Mouse (Mus musculus): ENCODE measurements around the gene Add3.

The Add3 gene

DNA sequence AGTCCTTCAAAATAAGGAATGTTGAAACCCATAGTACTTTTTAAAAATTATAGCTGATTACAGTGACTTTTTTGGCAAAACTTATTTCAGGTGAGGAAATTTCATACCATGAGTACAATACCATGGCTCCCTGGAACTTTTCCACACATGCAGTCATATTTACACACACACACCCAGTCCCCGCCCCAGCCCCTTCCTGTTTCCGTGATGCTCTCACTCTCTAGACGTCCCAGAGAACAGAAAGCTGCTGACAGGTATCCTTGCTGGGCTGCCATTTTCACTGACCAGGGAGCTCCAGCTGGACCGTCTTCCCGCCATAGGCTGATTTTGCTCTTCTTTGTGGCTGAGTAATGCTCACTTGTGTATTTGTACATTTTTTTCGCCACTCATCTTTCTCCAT lies 101.6 kb downstream of the Add3 start:
- DNase-seq (ENCODE audit: low spot score) = no peak

DNA sequence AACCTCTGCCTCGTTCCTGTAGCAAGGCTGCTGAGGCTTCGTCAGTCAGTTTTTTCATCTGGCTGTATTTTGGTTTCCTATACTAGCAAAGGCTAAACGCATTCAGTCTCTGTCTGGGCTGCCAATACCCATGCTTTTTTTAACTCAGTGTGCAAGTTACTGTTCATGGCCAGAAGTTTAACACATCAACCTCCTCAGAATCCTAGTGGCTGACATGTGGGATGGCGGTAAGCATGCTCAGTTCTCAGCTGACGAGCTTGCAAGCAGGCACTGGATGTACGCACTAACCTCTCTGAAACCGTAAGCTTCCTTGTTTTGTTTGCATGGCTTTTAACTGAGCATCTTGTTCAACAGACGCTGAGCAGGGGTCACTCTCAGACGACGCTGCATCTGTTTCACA lies 103.7 kb downstream of the Add3 start:
- no peak for DNase-seq (ENCODE audit: low spot score)

DNA sequence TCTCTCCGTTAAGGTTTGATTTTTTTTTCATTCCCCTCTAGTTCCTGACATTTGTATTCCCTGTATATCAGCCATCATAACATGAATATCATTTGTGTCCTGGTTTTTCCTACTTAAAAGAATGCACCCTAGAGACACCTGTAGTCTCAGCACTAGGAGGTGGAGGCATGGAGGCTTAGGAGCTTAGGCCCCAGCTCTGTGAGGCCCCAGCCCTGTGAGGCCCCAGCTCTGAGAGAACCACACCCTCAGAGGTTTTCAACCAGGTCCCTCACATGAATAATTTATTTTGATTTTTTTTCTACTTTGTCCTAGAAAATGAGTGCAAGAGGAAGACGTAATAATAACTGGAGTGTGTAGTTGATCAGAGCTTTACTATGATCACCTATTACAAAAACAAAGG lies 107.3 kb downstream of the Add3 start:
- DNase-seq (ENCODE audit: low spot score) = no peak

DNA sequence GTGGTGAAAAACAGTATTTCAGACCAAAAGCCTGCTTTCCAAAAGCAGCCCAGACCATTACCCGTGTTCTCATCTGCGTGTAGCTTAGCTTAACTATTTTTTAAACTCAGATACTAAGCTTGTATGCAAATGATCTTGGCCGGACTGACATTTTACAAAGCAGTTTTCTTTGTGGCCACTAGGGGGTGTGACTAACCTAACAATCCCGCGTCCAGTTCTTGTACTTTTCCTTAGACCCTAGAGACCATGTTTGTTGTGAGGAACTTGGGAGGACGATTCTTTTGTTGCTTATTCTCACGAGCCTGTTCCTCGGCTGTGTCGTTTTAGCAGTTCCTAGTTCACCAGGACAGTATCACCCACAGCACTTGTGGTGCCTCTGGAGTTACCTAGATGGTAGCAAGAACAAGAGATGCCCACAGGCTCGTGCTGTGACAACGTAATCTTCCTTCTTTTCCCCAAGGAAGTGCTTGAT lies 107.8 kb downstream of the Add3 start:
- DNase-seq (ENCODE audit: low spot score) = no peak

DNA sequence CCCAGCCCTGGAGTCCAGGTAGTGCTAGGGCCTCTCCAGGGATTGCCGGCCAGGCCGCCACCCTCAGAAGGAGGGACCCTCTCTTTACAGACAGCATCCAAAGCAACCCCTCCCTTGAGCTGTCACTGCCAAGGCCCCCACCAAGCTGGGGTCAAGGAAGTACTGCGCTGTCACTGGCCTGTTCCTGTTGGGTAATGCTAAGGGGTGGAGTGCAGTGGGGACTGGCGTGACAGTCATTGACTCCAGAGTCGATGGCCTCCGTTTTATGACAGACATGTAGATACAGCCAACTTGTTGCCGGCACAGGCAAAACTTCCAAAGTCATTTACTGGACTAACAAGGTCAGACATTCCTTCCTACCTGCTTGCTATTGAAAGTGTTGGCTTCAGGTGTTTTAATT lies 110.8 kb downstream of the Add3 start:
- no peak for DNase-seq (ENCODE audit: low spot score)

DNA sequence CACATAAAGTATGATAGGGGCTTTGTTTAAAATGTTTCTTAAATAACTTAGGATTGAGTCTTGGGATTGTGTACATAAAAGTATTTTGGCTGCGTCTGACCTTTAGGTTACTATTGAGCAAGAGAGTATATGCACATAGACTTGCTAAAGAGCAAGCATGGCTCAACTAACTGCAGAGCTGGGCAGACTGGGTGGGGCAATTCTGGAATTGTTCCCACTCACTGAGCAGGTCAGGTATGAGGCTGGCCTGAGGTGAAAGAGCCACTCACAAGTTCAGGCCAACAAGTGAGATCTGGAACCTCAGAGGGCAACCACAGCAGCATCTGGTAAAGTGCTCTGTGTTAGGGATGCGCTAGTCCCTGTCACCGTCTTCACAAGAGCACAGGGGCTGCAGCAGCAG lies 111.4 kb downstream of the Add3 start:
- no peak for DNase-seq (ENCODE audit: low spot score)

DNA sequence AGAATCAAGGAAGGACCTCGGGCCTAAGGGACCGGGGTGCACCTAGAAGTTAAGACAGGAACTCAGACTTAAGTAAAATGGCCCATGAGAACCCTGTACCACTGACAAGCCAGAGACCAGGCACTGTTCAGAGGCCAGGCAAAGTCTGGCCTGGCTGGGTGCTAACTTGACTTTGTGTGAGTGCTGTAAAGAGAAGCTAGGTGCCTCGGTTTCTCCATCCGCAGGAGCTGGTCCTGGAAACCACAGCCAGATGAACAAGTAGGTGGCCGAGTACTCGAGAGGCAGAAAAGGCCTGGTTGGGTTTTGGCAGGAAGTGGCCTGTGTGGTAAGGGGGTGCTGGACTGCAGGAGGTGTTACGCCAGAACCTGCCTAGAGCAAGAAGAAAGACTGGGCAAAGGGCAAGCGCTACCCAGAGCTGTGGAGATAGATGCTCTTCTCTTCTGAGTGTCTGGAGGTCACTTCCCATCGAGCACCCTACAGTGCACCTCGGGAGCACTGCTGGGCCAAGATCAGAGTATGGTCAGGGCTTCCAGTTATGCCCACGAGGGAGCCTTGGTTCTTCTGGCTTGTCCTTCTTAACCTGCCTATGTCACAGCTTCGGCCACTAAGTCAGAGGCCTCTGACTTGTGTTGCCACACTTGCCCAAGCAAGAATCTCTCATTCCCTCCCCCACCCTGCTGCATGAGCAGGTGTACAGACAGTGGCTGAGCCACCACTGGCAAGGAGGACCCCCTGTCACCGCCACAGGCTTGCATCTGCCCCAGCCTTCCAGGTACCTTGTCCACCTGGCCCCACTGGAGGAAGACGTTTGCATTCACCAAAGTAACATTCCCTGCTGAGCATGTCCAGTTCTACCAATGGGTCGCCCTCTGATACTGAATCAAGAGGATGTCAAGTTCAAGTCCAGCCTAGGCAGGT lies 112.1 kb downstream of the Add3 start:
- DNase-seq (ENCODE audit: low spot score) = no peak

DNA sequence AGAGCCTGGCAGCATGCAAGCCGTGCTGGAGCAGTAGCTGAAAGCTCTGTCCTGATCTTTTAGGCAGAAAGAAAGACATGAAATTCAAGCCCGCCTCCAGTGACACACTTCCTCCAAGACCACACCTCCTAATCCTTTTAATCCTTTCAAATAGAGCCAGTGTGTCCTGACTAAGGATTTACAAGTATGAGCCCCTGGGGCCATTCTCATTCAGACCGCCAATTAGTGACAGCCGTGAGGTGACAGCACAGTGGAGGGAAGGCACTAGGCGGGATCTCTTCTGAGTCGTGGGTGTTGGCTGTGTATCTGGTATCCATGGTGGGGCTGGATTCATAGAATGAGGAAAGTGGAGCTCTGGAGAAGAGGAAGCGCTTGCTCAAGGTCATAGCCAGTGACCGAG lies 116.1 kb downstream of the Add3 start:
- no peak for DNase-seq (ENCODE audit: low spot score)

DNA sequence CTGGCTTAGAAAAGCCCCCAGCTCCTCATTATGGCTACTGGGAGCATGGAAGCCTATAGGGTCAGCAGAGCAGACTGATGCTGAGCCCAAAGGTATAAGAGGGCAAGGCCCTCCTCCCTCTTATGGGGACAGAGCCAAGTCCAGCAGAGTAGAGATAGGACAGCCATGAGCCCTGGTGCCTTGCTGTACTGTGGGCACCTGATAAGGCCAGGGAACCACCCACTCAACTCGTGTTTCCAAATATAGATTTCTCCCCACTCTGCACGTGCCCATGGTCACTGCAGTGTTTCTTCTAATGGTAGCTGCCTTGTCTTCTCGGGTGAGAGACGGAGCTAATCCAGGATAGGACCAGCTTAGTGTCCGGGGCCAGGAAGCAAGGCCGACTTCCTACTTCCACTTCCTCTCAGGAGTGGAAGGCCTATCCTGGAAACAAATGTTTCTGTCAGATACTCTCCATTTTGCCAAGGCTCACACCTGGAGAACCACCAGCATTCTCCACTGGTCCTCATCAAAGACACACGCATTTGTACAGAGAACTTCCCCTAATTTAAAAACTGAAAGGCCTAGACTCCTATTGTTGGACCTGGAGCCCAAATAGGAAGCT lies 116.8 kb downstream of the Add3 start:
- no peak for DNase-seq (ENCODE audit: low spot score)

DNA sequence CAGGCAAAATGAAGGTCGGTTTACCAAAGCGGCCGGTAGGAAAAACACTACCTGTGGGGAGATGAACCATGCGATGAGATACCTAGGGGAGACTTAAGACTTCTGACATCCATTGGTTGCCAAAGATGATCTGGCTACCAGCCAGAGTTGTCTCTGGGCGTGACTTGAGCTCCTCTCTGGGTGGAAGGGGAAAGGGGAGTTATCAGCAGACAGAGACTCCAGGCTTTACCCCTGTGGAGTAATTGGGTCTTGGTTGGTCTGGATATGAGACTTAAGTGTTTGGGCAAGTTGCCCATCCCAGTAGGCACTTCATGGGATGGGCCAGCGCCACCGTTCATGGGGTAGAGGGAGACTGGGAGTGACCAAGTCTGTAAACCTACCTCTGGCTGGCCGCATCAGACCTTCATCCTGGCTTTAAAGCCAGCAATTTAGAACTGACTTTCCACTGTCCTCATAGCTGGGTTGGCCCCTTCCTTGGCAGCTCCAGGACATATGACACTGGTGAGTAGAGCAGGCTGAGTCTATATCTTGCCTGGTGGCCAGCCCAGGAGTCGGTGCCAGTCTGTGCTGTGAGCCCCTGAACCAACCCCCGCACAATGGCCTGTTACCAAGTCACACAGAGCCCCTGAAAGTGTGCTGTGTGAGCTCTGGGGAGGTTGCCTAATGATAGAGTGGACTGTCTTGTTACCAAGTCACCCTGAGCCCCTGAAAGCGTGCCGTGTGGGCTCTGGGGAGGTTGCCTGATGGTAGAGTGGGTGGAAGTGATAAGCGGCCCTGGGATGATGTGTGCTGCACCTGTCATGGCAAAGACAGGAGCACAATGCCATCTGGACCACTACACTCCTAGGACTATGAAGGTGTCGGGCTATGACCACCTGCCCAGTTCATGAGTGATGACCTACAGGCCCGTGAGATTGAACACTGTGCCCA lies 117.7 kb downstream of the Add3 start:
- DNase-seq (ENCODE audit: low spot score) = no peak

DNA sequence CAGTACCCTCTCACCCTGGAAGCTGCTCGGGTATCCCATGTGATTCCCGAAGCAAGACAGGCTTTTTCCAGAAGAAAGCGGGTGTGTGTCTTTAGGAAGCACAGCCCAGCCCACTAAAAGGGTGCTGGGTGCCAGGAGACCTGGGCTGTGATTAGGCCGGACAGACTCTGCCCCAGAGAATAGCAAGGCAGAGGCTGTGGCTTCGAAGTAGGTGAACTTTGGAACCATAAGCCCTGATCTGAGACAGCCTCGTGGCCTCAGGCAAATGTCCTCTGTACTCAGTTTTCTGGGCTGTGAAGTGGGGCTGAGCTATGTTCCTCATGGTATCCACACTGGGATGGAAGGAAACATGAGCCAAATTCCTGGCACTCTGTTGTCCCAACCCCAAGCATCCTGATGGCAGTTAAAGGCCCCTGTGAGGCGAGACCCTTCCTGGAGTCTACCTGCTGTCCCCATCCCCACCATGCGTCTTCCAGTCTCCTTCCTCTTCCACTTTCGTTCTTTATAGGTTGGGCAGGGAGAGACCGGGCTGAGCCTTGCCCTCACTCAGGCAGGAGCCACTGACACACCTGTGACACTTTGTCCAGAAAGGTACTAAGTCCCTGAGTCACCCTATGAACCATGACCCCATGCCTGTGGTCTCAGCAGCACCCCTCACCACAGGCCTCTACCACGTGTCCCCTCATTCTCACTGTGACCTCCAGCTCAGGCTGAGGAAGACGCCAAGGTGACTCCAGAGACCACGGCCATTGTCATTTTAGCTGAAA lies 118.7 kb downstream of the Add3 start:
- no peak for DNase-seq (ENCODE audit: low spot score)

DNA sequence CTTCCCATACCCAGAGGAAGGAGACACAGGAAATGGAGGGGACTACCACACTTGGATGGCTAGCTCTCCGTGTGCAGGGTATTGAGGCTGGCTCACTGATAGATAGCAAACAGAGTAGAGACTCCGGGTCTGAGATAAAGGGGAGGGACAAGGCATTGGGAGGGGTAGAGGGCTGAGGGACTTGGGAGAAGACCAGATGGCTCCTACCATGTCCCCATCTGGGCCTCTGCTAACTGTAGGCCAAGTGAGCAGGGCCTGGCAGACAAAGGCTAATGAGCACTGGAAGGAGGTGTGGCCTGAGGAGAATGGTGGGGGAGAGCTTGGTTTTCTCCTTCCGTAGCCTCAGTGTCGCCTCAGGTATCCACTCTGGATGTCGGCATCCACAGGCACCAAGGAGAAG lies 119.3 kb downstream of the Add3 start:
- DNase-seq (ENCODE audit: low spot score) = no peak

DNA sequence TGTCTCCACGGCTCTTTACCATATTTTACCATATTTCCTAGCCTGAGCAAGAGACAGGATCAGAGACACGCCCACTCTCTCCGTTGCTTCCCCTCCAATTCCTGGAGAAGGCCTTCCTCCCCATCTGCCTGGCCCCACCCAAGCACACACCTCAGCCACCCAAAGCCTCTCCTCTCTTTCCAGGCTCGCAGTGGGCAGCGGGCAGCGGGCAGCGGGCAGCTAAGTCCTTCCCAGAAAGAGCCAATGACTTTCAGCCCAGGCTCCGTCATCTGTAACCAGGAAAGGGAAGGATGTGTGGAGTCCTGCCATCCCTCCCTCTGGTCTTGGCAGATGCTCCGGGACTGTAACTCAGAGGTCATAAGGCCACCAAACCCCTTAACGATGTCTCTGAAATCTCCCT lies 120.0 kb downstream of the Add3 start:
- DNase-seq (ENCODE audit: low spot score) = no peak

DNA sequence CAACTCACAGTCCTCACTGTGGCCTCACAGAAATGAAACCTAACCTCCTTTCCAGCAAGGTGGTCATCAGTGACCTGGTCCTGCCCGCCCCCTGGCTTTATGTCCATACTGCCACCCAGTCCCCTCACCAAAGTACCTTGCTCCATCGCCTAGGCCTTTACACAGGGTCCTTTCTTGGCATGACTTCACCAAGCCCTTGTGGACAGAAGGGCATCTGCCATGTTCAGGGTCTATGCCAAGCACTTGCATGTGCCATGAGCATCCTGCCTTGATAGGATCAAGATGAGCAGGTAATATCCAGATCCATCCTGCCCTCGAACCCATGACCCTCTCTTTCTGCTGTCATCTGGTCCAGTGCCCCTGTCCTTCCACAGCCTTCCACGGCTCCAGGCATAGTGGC lies 120.6 kb downstream of the Add3 start:
- DNase-seq (ENCODE audit: low spot score) = no peak

DNA sequence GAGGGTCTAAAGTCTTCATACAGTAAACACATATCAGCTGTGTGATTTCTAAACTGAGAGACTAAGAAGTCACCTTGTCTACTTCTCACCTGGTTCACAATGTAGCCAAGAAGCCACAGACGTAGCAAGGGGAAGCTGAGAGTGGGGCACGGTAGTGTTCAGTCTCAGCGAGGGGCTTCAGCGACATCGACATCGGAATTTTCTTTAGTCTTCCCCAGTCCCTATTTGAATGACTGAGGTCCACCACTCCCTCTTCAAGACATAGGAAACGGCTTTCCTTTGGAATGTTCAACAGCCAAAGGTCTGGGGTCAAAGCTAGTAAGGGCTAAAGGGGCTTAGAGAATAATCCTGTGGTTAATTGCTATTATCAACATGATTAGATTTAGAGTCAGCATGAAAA lies 121.8 kb downstream of the Add3 start:
- no peak for DNase-seq (ENCODE audit: low spot score)

DNA sequence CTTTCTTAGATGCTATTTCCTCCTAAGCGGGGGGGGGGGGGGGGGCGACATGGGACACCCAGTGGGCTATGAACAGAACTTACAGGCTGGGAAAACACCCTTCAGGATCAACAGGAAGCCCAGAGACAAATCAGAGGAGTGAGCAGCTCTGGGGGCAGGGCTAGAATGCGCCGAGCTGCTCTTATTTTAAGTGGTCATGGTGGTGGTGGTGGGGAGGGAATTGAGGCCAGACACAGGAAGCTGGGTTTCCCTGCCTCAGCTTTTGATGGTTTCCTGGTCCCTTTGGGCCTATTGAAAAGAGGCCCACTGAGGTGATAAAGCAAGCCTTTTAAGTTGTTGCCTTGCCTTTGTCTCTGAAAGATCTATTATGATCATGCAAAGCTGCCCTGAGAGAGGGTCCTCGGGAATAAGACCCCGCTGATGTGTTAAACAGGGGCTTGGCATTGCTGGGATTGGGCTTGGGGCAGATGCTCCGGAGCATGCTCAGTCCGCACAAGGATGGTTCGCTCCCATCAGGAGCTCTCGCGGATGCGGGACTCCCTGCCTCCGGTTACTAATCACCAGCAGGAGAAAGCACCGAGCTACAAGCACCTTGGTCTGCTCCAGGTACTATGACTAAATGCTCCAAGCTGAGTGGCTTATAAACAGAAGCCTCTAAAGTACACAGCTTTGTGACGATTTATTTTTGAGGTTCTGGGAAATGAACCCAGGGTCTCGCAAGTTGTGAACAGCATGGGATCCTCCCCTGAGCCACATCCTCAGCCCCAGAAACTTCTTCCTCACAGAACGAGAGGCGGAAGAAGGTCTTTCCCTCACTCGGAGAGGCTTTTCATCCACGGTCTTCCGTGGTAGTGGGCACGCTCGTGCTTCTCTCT lies 123.9 kb downstream of the Add3 start:
- DNase-seq (ENCODE audit: low spot score) = no peak

DNA sequence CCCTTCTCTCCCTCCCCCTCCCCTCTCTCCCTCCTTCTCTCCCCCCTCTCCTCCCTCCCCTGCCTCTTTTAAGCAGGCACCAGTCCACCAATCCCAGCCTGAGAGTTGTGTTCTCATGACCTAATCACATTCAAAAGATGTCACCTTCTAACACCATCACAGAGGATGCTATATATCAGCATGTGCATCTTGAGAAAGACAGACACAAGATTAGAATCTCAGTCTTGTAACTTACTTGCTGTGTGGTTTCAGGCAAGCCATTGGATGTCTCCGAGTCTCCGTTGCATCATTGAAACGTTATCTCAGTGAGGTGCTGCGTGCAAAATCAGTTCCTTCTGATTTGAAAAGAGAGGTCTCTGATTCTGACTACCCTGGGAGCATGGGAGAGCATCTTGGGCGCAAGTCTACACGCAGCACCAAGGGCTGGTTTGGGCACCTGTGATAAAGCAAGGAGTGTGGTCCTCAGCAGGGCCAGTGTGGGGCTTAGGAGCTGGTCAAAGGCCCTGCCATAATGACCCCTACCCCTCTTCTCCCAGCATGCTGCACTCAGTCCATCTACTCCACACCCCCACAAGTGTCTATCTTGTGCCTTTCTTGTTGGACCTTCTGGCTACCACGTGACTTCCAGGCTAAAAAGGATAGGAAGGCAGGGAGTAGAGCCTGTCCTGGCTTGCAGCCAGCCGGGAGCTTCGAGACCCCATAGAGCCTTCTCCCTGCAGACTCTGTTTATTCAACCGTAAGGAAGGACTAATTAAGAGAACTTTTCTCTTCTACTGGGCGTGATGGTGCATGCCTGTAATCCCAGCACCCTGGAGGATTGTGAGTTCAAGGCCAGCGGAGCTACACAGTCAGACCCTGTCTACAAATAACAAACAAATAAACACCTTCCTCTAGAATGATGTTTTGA lies 124.8 kb downstream of the Add3 start:
- no peak for DNase-seq (ENCODE audit: low spot score)

DNA sequence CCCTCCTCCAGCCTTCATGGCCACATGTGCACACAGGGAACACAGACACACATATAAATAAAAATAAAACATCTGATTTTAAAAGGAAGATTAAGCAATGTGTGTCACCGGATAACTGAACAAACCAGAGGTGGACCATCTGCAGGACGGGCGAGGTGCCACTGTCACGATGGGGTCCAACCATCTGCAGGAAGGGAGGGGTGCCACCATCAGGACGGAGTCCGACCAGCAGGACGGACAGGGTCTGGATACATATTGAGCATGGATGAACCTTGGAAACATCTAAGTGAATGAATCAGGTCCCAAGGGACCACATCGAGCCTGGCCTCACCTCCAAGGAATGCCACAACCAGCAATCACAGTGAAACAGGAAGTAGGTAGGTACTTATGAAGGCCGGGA lies 127.1 kb downstream of the Add3 start:
- no peak for DNase-seq (ENCODE audit: low spot score)

DNA sequence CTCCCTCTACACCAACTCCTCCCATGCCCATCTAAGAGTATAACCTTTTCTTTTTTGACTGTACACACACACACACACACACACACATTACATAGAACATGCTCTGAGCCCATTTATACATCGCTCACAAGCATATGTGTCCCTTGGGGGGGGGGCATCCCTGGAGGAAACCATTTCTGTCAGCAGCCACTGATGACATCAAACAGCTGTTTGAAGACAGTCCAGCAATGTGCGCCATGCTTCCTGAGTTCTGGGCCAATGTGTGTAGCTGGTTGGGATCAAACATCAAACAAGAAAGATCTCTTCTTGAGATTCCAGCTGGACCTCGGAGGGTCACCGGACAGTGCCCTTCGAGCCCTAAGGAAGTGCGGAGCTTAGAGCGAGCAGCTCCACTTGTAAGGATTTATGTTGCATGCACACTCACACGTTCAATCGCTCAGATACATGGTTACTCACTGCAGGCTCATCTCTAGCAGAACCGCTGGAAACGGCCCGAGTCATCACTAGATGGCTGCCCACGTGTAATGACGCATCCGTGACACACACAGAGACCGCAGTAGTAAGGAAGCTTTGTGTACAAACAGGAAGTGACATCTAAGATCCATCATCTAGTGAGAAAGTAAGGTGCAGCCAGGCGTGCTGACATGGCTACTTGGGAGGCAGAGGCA lies 132.9 kb downstream of the Add3 start:
- DNase-seq (ENCODE audit: low spot score) = no peak

Measured in urinary bladder, postnatal 14 days (tissue).